Mouse (Mus musculus): ENCODE measurements at regions not wholly inside any gene's neighbourhood (a gene's known extent, or its start where the extent isn't known, plus 50 kb on each side); places are given as distances from the start of the nearest gene placed in this dataset.

GRCm38 (mm10) chr5:80766591-80766990 lies 253.3 kb upstream of the Adgrl3 start:
- Histone ChIP-seq H3K36me3 (no peaks in the 10 kb centered on the region), H3K27ac (replicated peaks) (no peak overlapping the region), H3K4me3 (no peak overlapping the region), H3K27me3 (ENCODE audit: low read depth, poor library complexity, severe bottlenecking) (no peaks in the 10 kb centered on the region), H3K4me1 (no peaks in the 10 kb centered on the region), H3K9me3 (replicated peaks) (no peaks in the 10 kb centered on the region)
- no peak for DNase-seq (ENCODE audit: low spot score)
- 79% methylated on average over 3 of the region's 3 CpGs for WGBS

DNA sequence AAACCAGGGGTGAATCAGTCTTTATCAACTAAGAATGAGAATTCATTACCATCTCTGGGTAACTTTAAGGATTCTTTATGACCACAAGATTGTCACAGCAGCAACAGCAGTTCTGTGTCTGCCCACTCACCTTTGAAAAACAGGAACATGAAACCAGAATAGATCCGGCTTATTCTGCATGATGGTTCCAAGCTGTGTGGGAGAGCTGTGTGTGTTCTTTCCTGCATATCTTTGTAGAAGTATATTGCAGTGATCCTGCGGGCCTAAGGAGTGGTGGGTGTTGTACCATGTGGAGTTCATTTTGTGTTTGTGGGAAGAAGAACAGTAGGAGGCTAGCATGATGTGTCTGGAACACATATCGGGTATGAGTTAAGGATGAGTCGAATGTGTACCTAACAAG lies 236.0 kb upstream of the Adgrl3 start:
- WGBS, result 92% methylated on average over 4 of the region's 4 CpGs
- H3K4me3 ChIP-seq, result no peak overlapping the region
- no peaks in the 10 kb centered on the region for H3K36me3 ChIP-seq
- H3K9me3 ChIP-seq (replicated peaks), result no peaks in the 10 kb centered on the region
- no peaks in the 10 kb centered on the region for H3K27me3 ChIP-seq (ENCODE audit: low read depth, poor library complexity, severe bottlenecking)
- no peak for DNase-seq (ENCODE audit: low spot score)
- H3K4me1 ChIP-seq, result no peaks in the 10 kb centered on the region
- H3K27ac ChIP-seq (replicated peaks), result no peak overlapping the region

DNA sequence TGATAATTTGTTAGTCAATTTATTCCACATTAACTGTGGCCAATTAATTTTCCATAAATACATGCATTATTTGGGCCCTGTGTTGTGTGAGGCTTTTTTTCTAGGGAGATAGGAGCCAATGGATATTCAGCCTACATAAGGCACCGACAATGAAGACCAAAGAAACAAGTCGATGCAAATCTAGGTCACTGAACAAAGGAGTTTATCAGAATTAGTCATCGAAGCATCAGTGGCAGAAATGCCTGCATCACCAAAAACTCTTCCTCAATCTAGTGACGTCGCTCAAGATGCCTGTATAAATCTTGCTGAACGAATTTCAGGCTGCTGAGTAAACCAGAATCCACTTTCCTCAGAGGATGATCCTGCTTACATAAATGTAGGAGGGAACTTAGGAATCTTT lies 235.2 kb upstream of the Adgrl3 start:
- Histone ChIP-seq H3K4me3 (no peak overlapping the region), H3K27ac (replicated peaks) (no peak overlapping the region), H3K36me3 (no peaks in the 10 kb centered on the region), H3K4me1 (no peaks in the 10 kb centered on the region), H3K9me3 (replicated peaks) (no peaks in the 10 kb centered on the region), H3K27me3 (ENCODE audit: low read depth, poor library complexity, severe bottlenecking) (no peaks in the 10 kb centered on the region)
- 89% methylated on average over 6 of the region's 6 CpGs for WGBS
- DNase-seq (ENCODE audit: low spot score), result no peak

- H3K36me3 ChIP-seq, result no peaks in the 10 kb centered on the region
- no peak overlapping the region for H3K4me3 ChIP-seq
- no peaks in the 10 kb centered on the region for H3K27me3 ChIP-seq (ENCODE audit: low read depth, poor library complexity, severe bottlenecking)
- H3K9me3 ChIP-seq (replicated peaks), result no peaks in the 10 kb centered on the region
- H3K4me1 ChIP-seq, result no peaks in the 10 kb centered on the region
- DNase-seq (ENCODE audit: low spot score), result no peak
- 92% methylated on average over 1 of the region's 1 CpGs for WGBS
- no peak overlapping the region for H3K27ac ChIP-seq (replicated peaks)
Observed at GRCm38 (mm10) chr5:80791658-80792057, 228.3 kb upstream of the Adgrl3 start.

- no peaks in the 10 kb centered on the region for H3K36me3 ChIP-seq
- no peaks in the 10 kb centered on the region for H3K27me3 ChIP-seq (ENCODE audit: low read depth, poor library complexity, severe bottlenecking)
- H3K27ac ChIP-seq (replicated peaks), result no peak overlapping the region
- no peak for DNase-seq (ENCODE audit: low spot score)
- no peak overlapping the region for H3K4me3 ChIP-seq
- H3K4me1 ChIP-seq, result no peaks in the 10 kb centered on the region
- H3K9me3 ChIP-seq (replicated peaks), result no peaks in the 10 kb centered on the region
Observed at GRCm38 (mm10) chr5:80799777-80800176, 220.2 kb upstream of the Adgrl3 start.

GRCm38 (mm10) chr5:80812917-80813316 lies 207.0 kb upstream of the Adgrl3 start:
- Histone ChIP-seq H3K9me3 (replicated peaks) (no peaks in the 10 kb centered on the region), H3K27ac (replicated peaks) (no peak overlapping the region), H3K4me1 (no peaks in the 10 kb centered on the region), H3K27me3 (ENCODE audit: low read depth, poor library complexity, severe bottlenecking) (no peaks in the 10 kb centered on the region), H3K36me3 (no peaks in the 10 kb centered on the region), H3K4me3 (no peak overlapping the region)
- WGBS, result 98% methylated on average over 2 of the region's 2 CpGs
- no peak for DNase-seq (ENCODE audit: low spot score)

- no peaks in the 10 kb centered on the region for H3K9me3 ChIP-seq (replicated peaks)
- H3K36me3 ChIP-seq, result no peaks in the 10 kb centered on the region
Observed at GRCm38 (mm10) chr5:80819208-80819607, 200.7 kb upstream of the Adgrl3 start.

DNA sequence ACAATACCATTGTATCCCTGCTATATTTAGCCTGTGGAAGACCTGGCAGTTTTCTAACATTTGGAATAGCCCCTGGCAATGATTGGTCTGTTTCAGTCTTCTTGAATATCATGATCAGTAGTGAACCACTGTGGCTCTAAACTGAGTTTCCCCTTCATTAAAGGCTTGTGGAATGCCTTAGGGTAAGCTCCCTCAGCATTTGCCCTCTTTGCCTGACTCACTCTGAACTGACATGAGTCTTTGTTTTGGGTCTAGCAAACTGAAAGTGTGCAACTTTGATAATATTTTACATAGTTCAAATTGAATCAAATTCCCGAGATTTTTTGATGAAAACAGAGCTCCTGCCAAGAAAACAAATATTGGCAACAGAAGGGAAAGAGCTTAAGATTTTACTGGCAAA lies 177.4 kb upstream of the Adgrl3 start:
- Histone ChIP-seq H3K4me1 (no peaks in the 10 kb centered on the region), H3K27ac (replicated peaks) (no peak overlapping the region), H3K9me3 (replicated peaks) (no peaks in the 10 kb centered on the region), H3K36me3 (no peaks in the 10 kb centered on the region), H3K4me3 (no peak overlapping the region), H3K27me3 (ENCODE audit: low read depth, poor library complexity, severe bottlenecking) (no peaks in the 10 kb centered on the region)
- 77% methylated on average over 1 of the region's 1 CpGs for WGBS
- no peak for DNase-seq (ENCODE audit: low spot score)

More at GRCm38 (mm10) chr5:80819208-80819607, 200.7 kb upstream of the Adgrl3 start:
- no peak for DNase-seq (ENCODE audit: low spot score)
- no peaks in the 10 kb centered on the region for H3K4me1 ChIP-seq
- no peaks in the 10 kb centered on the region for H3K27me3 ChIP-seq (ENCODE audit: low read depth, poor library complexity, severe bottlenecking)
- no peak overlapping the region for H3K27ac ChIP-seq (replicated peaks)
- H3K4me3 ChIP-seq, result no peak overlapping the region

GRCm38 (mm10) chr5:80855034-80855433 lies 164.9 kb upstream of the Adgrl3 start:
- no peaks in the 10 kb centered on the region for H3K36me3 ChIP-seq
- DNase-seq (ENCODE audit: low spot score), result no peak
- no peaks in the 10 kb centered on the region for H3K27me3 ChIP-seq (ENCODE audit: low read depth, poor library complexity, severe bottlenecking)
- no peak overlapping the region for H3K4me3 ChIP-seq
- H3K9me3 ChIP-seq (replicated peaks), result no peaks in the 10 kb centered on the region
- 83% methylated on average over 5 of the region's 5 CpGs for WGBS
- H3K27ac ChIP-seq (replicated peaks), result no peak overlapping the region
- H3K4me1 ChIP-seq, result no peaks in the 10 kb centered on the region

GRCm38 (mm10) chr5:80876600-80876999 lies 143.3 kb upstream of the Adgrl3 start:
- Histone ChIP-seq H3K36me3 (no peaks in the 10 kb centered on the region), H3K4me1 (no peaks in the 10 kb centered on the region), H3K4me3 (no peak overlapping the region), H3K27me3 (ENCODE audit: low read depth, poor library complexity, severe bottlenecking) (no peaks in the 10 kb centered on the region), H3K9me3 (replicated peaks) (no peaks in the 10 kb centered on the region), H3K27ac (replicated peaks) (no peak overlapping the region)
- 95% methylated on average over 2 of the region's 2 CpGs for WGBS
- no peak for DNase-seq (ENCODE audit: low spot score)

DNA sequence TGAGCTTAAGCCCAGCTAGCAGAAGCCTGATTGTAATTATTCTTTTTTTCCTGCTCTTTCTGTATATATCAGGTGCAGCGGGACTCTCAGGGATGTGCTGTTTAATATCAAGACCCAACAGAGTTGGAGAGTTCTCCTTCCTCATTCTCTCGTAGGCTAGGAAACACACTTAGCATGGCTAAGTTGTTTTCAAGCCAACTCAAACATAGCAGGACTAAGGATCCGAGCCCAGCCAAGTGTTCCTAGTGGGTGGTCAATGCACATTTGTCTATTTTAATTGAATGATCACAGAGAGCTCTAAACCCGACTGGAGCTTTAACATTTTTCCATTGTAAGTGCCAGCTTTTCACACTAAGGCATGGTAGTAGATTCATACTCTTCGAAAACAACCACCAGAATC lies 121.7 kb upstream of the Adgrl3 start:
- DNase-seq (ENCODE audit: low spot score), result no peak
- Histone ChIP-seq H3K4me3 (no peak overlapping the region), H3K27me3 (ENCODE audit: low read depth, poor library complexity, severe bottlenecking) (no peaks in the 10 kb centered on the region), H3K9me3 (replicated peaks) (no peaks in the 10 kb centered on the region), H3K27ac (replicated peaks) (no peak overlapping the region), H3K36me3 (no peaks in the 10 kb centered on the region), H3K4me1 (no peaks in the 10 kb centered on the region)
- 61% methylated on average over 5 of the region's 5 CpGs for WGBS

- H3K36me3 ChIP-seq, result no peaks in the 10 kb centered on the region
- no peak for DNase-seq (ENCODE audit: low spot score)
- 91% methylated on average over 6 of the region's 6 CpGs for WGBS
Observed at GRCm38 (mm10) chr5:80908771-80909170, 111.2 kb upstream of the Adgrl3 start.

DNA sequence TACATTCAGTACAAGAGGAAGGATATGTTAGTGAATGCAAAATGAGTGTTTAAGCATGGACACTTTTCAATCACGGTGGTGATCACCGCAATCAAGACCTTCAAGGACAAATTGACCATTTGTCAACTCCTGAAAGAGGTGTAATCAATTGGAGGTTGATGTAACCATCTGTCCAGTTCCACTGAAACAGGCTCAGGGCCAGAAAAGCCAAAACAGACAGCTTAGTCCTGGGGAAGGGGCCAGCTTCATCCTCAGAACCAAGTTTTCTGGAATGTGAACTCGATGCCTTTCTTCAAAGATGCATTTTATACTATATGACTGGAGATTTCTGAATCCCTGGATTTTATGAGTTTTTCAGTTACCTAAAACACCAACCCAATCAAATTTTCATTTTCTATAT lies 81.1 kb upstream of the Adgrl3 start:
- H3K36me3 ChIP-seq, result no peaks in the 10 kb centered on the region
- no peak for DNase-seq (ENCODE audit: low spot score)
- H3K4me3 ChIP-seq, result no peak overlapping the region
- H3K27ac ChIP-seq (replicated peaks), result no peak overlapping the region
- H3K27me3 ChIP-seq (ENCODE audit: low read depth, poor library complexity, severe bottlenecking), result no peaks in the 10 kb centered on the region
- 86% methylated on average over 3 of the region's 3 CpGs for WGBS
- no peaks in the 10 kb centered on the region for H3K4me1 ChIP-seq
- H3K9me3 ChIP-seq (replicated peaks), result no peaks in the 10 kb centered on the region

More at GRCm38 (mm10) chr5:80908771-80909170, 111.2 kb upstream of the Adgrl3 start:
- Histone ChIP-seq H3K4me3 (no peak overlapping the region), H3K27me3 (ENCODE audit: low read depth, poor library complexity, severe bottlenecking) (no peaks in the 10 kb centered on the region), H3K4me1 (no peaks in the 10 kb centered on the region), H3K9me3 (replicated peaks) (no peaks in the 10 kb centered on the region), H3K27ac (replicated peaks) (no peak overlapping the region)

GRCm38 (mm10) chr5:80951861-80952599 lies 67.9 kb upstream of the Adgrl3 start:
- Histone ChIP-seq H3K9me3 (replicated peaks) (no peaks in the 10 kb centered on the region), H3K27me3 (ENCODE audit: low read depth, poor library complexity, severe bottlenecking) (no peaks in the 10 kb centered on the region), H3K4me1 (peaks cover 14% of the 10 kb centered on the region), H3K4me3 (no peak overlapping the region), H3K36me3 (no peaks in the 10 kb centered on the region), H3K27ac (replicated peaks) (peak overlapping the region; percentile 56; the same call in 1 of the 2 replicates)
- WGBS, result 86% methylated on average over 3 of the region's 3 CpGs
- DNase-seq (ENCODE audit: low spot score), result no peak
